Mouse (Mus musculus) heart, postnatal 0 days (tissue): ENCODE results near the gene Ddx58.

ENCODE experiments used
- CTCF ChIP-seq: IDR thresholded peaks from 2 replicates; pipeline ENCODE4 v1.5.1; 2016; ENCODE audit warnings: antibody characterized with exemption, control low read depth, low read depth
- EP300 ChIP-seq: IDR thresholded peaks from 2 replicates; pipeline ENCODE4 v1.6.1; 2016; ENCODE audit warnings: antibody characterized with exemption, low read depth

DNA sequence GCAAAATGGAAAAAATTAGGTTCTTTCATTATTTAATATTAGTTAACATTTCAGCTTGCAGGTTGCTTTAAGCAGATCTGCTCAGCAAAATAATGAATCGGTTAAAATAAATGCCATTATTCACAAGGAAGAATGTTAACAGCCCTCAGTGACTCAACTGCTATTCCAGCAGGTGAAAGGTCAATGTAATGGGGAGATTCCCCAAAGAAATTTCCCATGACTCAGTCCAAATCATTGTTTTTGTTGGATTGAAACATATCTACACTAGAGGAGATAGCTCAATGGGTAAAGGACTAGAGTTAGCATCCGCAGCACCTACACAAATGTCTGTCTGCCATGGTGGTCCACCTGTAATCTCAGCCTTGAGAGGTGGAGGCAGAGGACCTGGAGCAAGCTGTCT lies 49.4 kb upstream of the Ddx58 start:
- TF ChIP-seq CTCF (no peak), EP300 (no peak)
